Comparison of ENCODE assay signal across 9 mouse cellular contexts in genomic region chr17:64375327-64375726, GRCm38 (mm10). TPM values are rescaled to one million over a fixed set of nuclear protein-coding genes. Genes with fewer than 3 reads are reported as not detected.
A peak's percentile ranks its signal among the peaks of the same experiment; 100 is the strongest.
DNase-seq lines count a peak whose midpoint lies in the region; ATAC-seq and TF ChIP-seq lines count a peak whose summit lies in the region.
"Had no signal": no experiment of that assay in that cellular context is flagged by ENCODE, and none has a peak within 500 bp of the region (broad histone marks: within the 10 kb centered on the region; RNA-seq: fewer than 3 reads in every experiment).

No protein-coding gene starts in this region.

- no peaks in the 10 kb centered on the region for H3K36me3 ChIP-seq in heart, embryonic 11.5 days (ENCODE audit: control insufficient read depth, insufficient read depth, low read length)
- no peaks in the 10 kb centered on the region for H3K36me3 ChIP-seq in hindbrain, embryonic 16.5 days (ENCODE audit: control insufficient read depth, insufficient read depth, low read length)

- no peak overlapping the region for H3K4me2 ChIP-seq in heart, embryonic 11.5 days
- H3K4me2 ChIP-seq in hindbrain, embryonic 16.5 days (ENCODE audit: low read length): no peak overlapping the region

- 60% methylated on average over 4 of the region's 4 CpGs for WGBS in heart, embryonic 11.5 days (ENCODE audit: insufficient replicate concordance)
- 68% methylated on average over 4 of the region's 4 CpGs for WGBS in hindbrain, embryonic 16.5 days

- no peaks in the 10 kb centered on the region for H3K27me3 ChIP-seq in heart, embryonic 11.5 days (ENCODE audit: control insufficient read depth, insufficient read depth, low read length)
- no peaks in the 10 kb centered on the region for H3K27me3 ChIP-seq in hindbrain, embryonic 16.5 days (replicated peaks; ENCODE audit: control insufficient read depth, insufficient read depth, low read length)

- H3K27ac ChIP-seq in heart, embryonic 11.5 days (ENCODE audit: low read depth, low read length): no peak overlapping the region
- H3K27ac ChIP-seq in hindbrain, embryonic 16.5 days (ENCODE audit: low read depth, low read length): no peak overlapping the region
- H3K27ac ChIP-seq in left cerebral cortex, adult 2 months: no peak overlapping the region

- peak; percentile 93 for TF ChIP-seq CTCF in left cerebral cortex, adult 2 months (IDR thresholded peaks at IDR 0.05)

- ATAC-seq in heart, embryonic 11.5 days (replicated peaks; ENCODE audit: insufficient number of reproducible peaks, low FRiP score, low TSS enrichment): no peak
- ATAC-seq in hindbrain, embryonic 16.5 days: peak; percentile 69

- intact Hi-C loops in left cerebral cortex, adult 2 months (cut with DNase I): loop anchor here (5.0 to 10.0 kb wide), 4 partner anchors 141 to 798 kb away; no protein-coding TSS in a partner anchor

- H3K4me1 ChIP-seq in heart, embryonic 11.5 days (ENCODE audit: control insufficient read depth, insufficient read depth, low read length): no peaks in the 10 kb centered on the region
- H3K4me1 ChIP-seq in hindbrain, embryonic 16.5 days (ENCODE audit: control insufficient read depth, insufficient read depth, low read depth, low read length): no peaks in the 10 kb centered on the region

- peak; percentile 93 for DNase-seq in heart, adult 11 months
- peak; percentile 81 for DNase-seq in cerebellum, adult 9-10 months
- DNase-seq in frontal cortex, postnatal 14 days (ENCODE audit: low spot score in 2 of 2): peak; percentile 16 to 66
- DNase-seq in left cerebral cortex, adult 2 months (ENCODE audit: extremely low spot score in 1 of 2, low spot score in 2 of 2): peak; percentile 69 to 78
- peak; percentile 79 for DNase-seq in mesoderm, embryonic 11.5 days (ENCODE audit: low read depth, low spot score)
- DNase-seq in right cerebral cortex, postnatal 14 days: peak; percentile 45

- H3K4me3 ChIP-seq in heart, embryonic 11.5 days (ENCODE audit: low read depth, low read length): no peak overlapping the region
- no peak overlapping the region for H3K4me3 ChIP-seq in hindbrain, embryonic 16.5 days (ENCODE audit: low read length)
- no peak overlapping the region for H3K4me3 ChIP-seq in left cerebral cortex, adult 2 months
- H3K4me3 ChIP-seq: myocyte had no signal

- no peaks in the 10 kb centered on the region for H3K9me3 ChIP-seq in heart, embryonic 11.5 days (replicated peaks; ENCODE audit: control insufficient read depth, low read length)
- H3K9me3 ChIP-seq in hindbrain, embryonic 16.5 days (ENCODE audit: control insufficient read depth, low read length): no peaks in the 10 kb centered on the region

- H3K9ac ChIP-seq in heart, embryonic 11.5 days (ENCODE audit: low read depth, low read length): no peak overlapping the region
- no peak overlapping the region for H3K9ac ChIP-seq in hindbrain, embryonic 16.5 days (ENCODE audit: low read depth, low read length)

RNA-seq across cellular contexts. Expression of gene Pja2, which starts 43.6 kb away (rescaled TPM):
- 69.2 and 92.2 TPM in 2 replicates for polyA plus RNA-seq in heart, embryonic 11.5 days (2014; fragmentation: Nextera tagmentation; extraction: Ambion mirVana)
- 213 and 218 TPM in 2 replicates for polyA plus RNA-seq in hindbrain, embryonic 16.5 days (2015; fragmentation: Nextera tagmentation; extraction: Ambion mirVana)
- 100 to 1,000 TPM; 409 to 438 TPM for total RNA-seq in left cerebral cortex, adult 2 months (2021)

Comparison
In these comparisons a context has a peak if more than half of its experiments do, and no peak if none do; other contexts are left out.
1. DNase-seq: peak in every context shown above with its lines; median percentile 93 in heart, adult 11 months; 81 in cerebellum, adult 9-10 months; 79 in mesoderm, embryonic 11.5 days; 74 in left cerebral cortex, adult 2 months; 45 in right cerebral cortex, postnatal 14 days; 41 in frontal cortex, postnatal 14 days.